Mouse (Mus musculus) B cell, adult 2 months (primary cell): ENCODE measurements at regions not wholly inside any gene's neighbourhood (a gene's known extent, or its start where the extent isn't known, plus 50 kb on each side); places are given as distances from the start of the nearest gene placed in this dataset.

Source experiments
- DNase-seq, 2 experiments: peaks; one replicate each; pipeline ENCODE4 v3.0.0; 2022

GRCm38 (mm10) chr2:30697851-30698250, 103.0 kb downstream of the Cstad start:
- no peak for DNase-seq

- DNase-seq: no peak
Observed at GRCm38 (mm10) chr2:30695771-30696456, 101.1 kb downstream of the Cstad start.

- no peak for DNase-seq
Observed at GRCm38 (mm10) chr2:30695041-30695440, 100.2 kb downstream of the Cstad start.

- DNase-seq: peak; percentile 80 to 83
Observed at GRCm38 (mm10) chr2:30693206-30694035, 98.6 kb downstream of the Cstad start.

- DNase-seq: no peak
Observed at GRCm38 (mm10) chr2:30692561-30693205, 97.8 kb downstream of the Cstad start.

- peak; percentile 75 to 77 for DNase-seq
Observed at GRCm38 (mm10) chr2:30691857-30692560, 97.2 kb downstream of the Cstad start.

GRCm38 (mm10) chr2:30690925-30691856, 96.4 kb downstream of the Cstad start:
- peak; percentile 69 to 74 for DNase-seq

- peak; percentile 85 to 89 for DNase-seq
Observed at GRCm38 (mm10) chr2:30690307-30690706, 95.5 kb downstream of the Cstad start.

GRCm38 (mm10) chr2:30688402-30688801, 93.6 kb downstream of the Cstad start:
- no peak for DNase-seq

GRCm38 (mm10) chr2:30687121-30687551, 92.3 kb downstream of the Cstad start:
- no peak for DNase-seq

- no peak for DNase-seq
Observed at GRCm38 (mm10) chr2:30686359-30686758, 91.5 kb downstream of the Cstad start.

- DNase-seq: no peak
Observed at GRCm38 (mm10) chr2:30685137-30685860, 90.5 kb downstream of the Cstad start.

- DNase-seq: no peak
Observed at GRCm38 (mm10) chr2:30684461-30684860, 89.6 kb downstream of the Cstad start.

- DNase-seq: no peak
Observed at GRCm38 (mm10) chr2:30682146-30682825, 87.4 kb downstream of the Cstad start.

- no peak for DNase-seq
Observed at GRCm38 (mm10) chr2:30681642-30682041, 86.8 kb downstream of the Cstad start.

GRCm38 (mm10) chr2:30679041-30679440, 84.2 kb downstream of the Cstad start:
- no peak for DNase-seq

- no peak for DNase-seq
Observed at GRCm38 (mm10) chr2:30677498-30677897, 82.7 kb downstream of the Cstad start.

- peak; percentile 31 to 38 for DNase-seq
Observed at GRCm38 (mm10) chr2:30676833-30677459, 82.1 kb downstream of the Cstad start.

- DNase-seq: no peak
Observed at GRCm38 (mm10) chr2:30676450-30676832, 81.6 kb downstream of the Cstad start.

- no peak for DNase-seq
Observed at GRCm38 (mm10) chr2:30675839-30676238, 81.0 kb downstream of the Cstad start.
